Mouse (Mus musculus) embryonic fibroblast, embryonic 13.5 days (primary cell): Measurements from ENCODE around the gene Sfr1. TPM values are rescaled to one million over a fixed set of nuclear protein-coding genes. Genes with fewer than 3 reads are reported as not detected.

Experiments
- H3K27ac ChIP-seq: 2 replicates; pipeline ENCODE4 v1.5.1; 2012; ENCODE audit warnings: low read length, control low read depth, inconsistent platforms; ENCODE audit not compliant: insufficient read depth
- H3K4me1 ChIP-seq: 2 replicates; pipeline ENCODE4 v1.6.1; 2011; ENCODE audit warnings: low read length; ENCODE audit not compliant: control insufficient read depth, insufficient read depth
- H3K4me3 ChIP-seq: 2 replicates; pipeline ENCODE4 v1.5.1; 2011; ENCODE audit warnings: mild to moderate bottlenecking, control low read depth, low read length; ENCODE audit not compliant: insufficient read depth
- CTCF ChIP-seq: IDR thresholded peaks from 2 replicates; pipeline ENCODE4 v1.5.1; 2011; ENCODE audit warnings: mild to moderate bottlenecking, control low read depth, low read length, moderate library complexity, borderline replicate concordance; ENCODE audit not compliant: insufficient read depth
- POLR2A ChIP-seq: IDR thresholded peaks from 2 replicates; pipeline ENCODE4 v1.6.1; 2011; ENCODE audit warnings: low read depth, mild to moderate bottlenecking, control low read depth, low read length, moderate library complexity
- polyA plus RNA-seq: library from polyadenylated mRNA; stranded (reverse); fragments of >200 nt; gene quantifications from 2 replicates; pipeline ENCODE4 v1.2.4, GENCODE M21; 2011; ENCODE audit warnings: low read depth; ENCODE audit not compliant: missing spikeins, insufficient read length

Gene Sfr1
- polyA plus RNA-seq, 1 experiment, result 217 TPM

- no peak overlapping the region for H3K4me3 ChIP-seq
- TF ChIP-seq POLR2A (no peak), CTCF (no peak)
- no peak overlapping the region for H3K27ac ChIP-seq
- H3K4me1 ChIP-seq, result no peaks in the 10 kb centered on the region
Measured at GRCm38 (mm10) chr19:47783898-47784297, 52.4 kb downstream of the Sfr1 start.

Other genes with a start within 250 kb of the Sfr1 start
- gene Stn1, start 194.2 kb upstream of the Sfr1 start, polyA plus RNA-seq, result 26.9 and 30.1 TPM in 2 replicates
- 60.9 and 65.6 TPM in 2 replicates for gene Slk, start 152.0 kb upstream of the Sfr1 start, polyA plus RNA-seq
- 0.23 and 0.52 TPM in 2 replicates for gene Col17a1, start 39.6 kb upstream of the Sfr1 start, polyA plus RNA-seq
- gene Gsto1, start 123.3 kb downstream of the Sfr1 start, polyA plus RNA-seq, result 340 and 673 TPM in 2 replicates
- gene Gsto2, start 133.9 kb downstream of the Sfr1 start, polyA plus RNA-seq, result 0.98 and 3.5 TPM in 2 replicates
- gene Cfap43, start 187.6 kb downstream of the Sfr1 start, polyA plus RNA-seq, result not detected in 2 replicates
- gene Itprip, start 187.6 kb downstream of the Sfr1 start, polyA plus RNA-seq, result 21.1 and 28.2 TPM in 2 replicates
- not detected in 2 replicates for gene Cfap58, start 206.0 kb downstream of the Sfr1 start, polyA plus RNA-seq